Mouse (Mus musculus) midbrain, embryonic 15.5 days (tissue): ENCODE results near the gene Ssbp2. TPM values are rescaled to one million over a fixed set of nuclear protein-coding genes. Genes with fewer than 3 reads are reported as not detected.
A peak's percentile ranks its signal among the peaks of the same experiment; 100 is the strongest.

Experiments used
- ATAC-seq: fragments of 200-750 bp; cut with Nextera tagmentation; replicated peaks from 2 replicates; pipeline ENCODE4 v1.8.0; 2017; ENCODE audit warnings: moderate TSS enrichment
- H3K27ac ChIP-seq: fragments of 300-500 bp; sonication (generic); 2 replicates; pipeline ENCODE4 v1.5.1; 2015; ENCODE audit warnings: mild to moderate bottlenecking, inconsistent platforms
- H3K27me3 ChIP-seq: fragments of 300-500 bp; sonication (generic); replicated peaks from 2 replicates; pipeline ENCODE4 v1.6.1; 2015; ENCODE audit warnings: inconsistent platforms
- H3K36me3 ChIP-seq: fragments of 300-500 bp; sonication (generic); replicated peaks from 2 replicates; pipeline ENCODE4 v1.6.1; 2015; ENCODE audit warnings: inconsistent platforms
- H3K4me1 ChIP-seq: fragments of 300-500 bp; sonication (generic); 2 replicates; pipeline ENCODE4 v1.6.1; 2015; ENCODE audit warnings: inconsistent platforms
- H3K4me2 ChIP-seq: fragments of 300-500 bp; sonication (generic); 2 replicates; pipeline ENCODE4 v1.6.1; 2015; ENCODE audit warnings: inconsistent platforms, mild to moderate bottlenecking, moderate library complexity
- H3K4me3 ChIP-seq: fragments of 300-500 bp; sonication (generic); 2 replicates; pipeline ENCODE4 v1.5.1; 2015; ENCODE audit warnings: mild to moderate bottlenecking, inconsistent platforms
- H3K9ac ChIP-seq: fragments of 300-500 bp; sonication (generic); 2 replicates; pipeline ENCODE4 v1.6.1; 2015; ENCODE audit warnings: mild to moderate bottlenecking, inconsistent platforms
- H3K9me3 ChIP-seq: fragments of 300-500 bp; sonication (generic); 2 replicates; pipeline ENCODE4 v1.6.1; 2016; ENCODE audit warnings: inconsistent platforms
- WGBS: fragments of 180-500 bp; shearing (Covaris S2); methylation state at CpG from one replicate; pipeline ENCODE4 v1.1.7; 2015; ENCODE audit warnings: mixed read lengths; 5-methylcytosine and 5-hydroxymethylcytosine counted together
- polyA plus RNA-seq: library from polyadenylated mRNA; unstranded; fragments of >200 nt; fragmentation: Nextera tagmentation; extraction: Ambion mirVana; gene quantifications from 2 replicates; pipeline ENCODE4 v1.2.1, GENCODE M21; 2015

The Ssbp2 gene
- polyA plus RNA-seq: 259 and 280 TPM in 2 replicates

- Histone ChIP-seq H3K36me3 (no peaks in the 10 kb centered on the region), H3K4me2 (peak within 1 kb of the TSS; percentile 88), H3K4me3 (peak within 1 kb of the TSS; percentile 77), H3K27me3 (no peaks in the 10 kb centered on the region), H3K9me3 (no peaks in the 10 kb centered on the region), H3K4me1 (peaks cover 29% of the 10 kb centered on the region), H3K9ac (peak within 1 kb of the TSS; percentile 72), H3K27ac (peak within 1 kb of the TSS; percentile 96)
- peak; percentile 15 for ATAC-seq
- WGBS: 5% methylated on average over 29 of the region's 29 CpGs
These were observed at the start of gene Ssbp2 for GRCm38 (mm10) chr13:91459896-91460620. Ssbp2 (plus strand) TSS chr13:91460283.

- 82% methylated on average over 5 of the region's 5 CpGs for WGBS
- no peak for ATAC-seq
- H3K27me3 ChIP-seq: no peaks in the 10 kb centered on the region
- H3K9ac ChIP-seq: no peak overlapping the region
- no peak overlapping the region for H3K4me3 ChIP-seq
- H3K4me2 ChIP-seq: no peak overlapping the region
- H3K4me1 ChIP-seq: no peaks in the 10 kb centered on the region
- H3K36me3 ChIP-seq: no peaks in the 10 kb centered on the region
- no peak overlapping the region for H3K27ac ChIP-seq
- H3K9me3 ChIP-seq: no peaks in the 10 kb centered on the region
These were observed 46.2 kb upstream of the Ssbp2 start for GRCm38 (mm10) chr13:91413752-91414503.

GRCm38 (mm10) chr13:91415896-91416295, 44.2 kb upstream of the Ssbp2 start:
- H3K4me2 ChIP-seq: no peak overlapping the region
- H3K27ac ChIP-seq: no peak overlapping the region
- ATAC-seq: no peak
- H3K9me3 ChIP-seq: no peaks in the 10 kb centered on the region
- no peak overlapping the region for H3K9ac ChIP-seq
- no peaks in the 10 kb centered on the region for H3K36me3 ChIP-seq
- WGBS: 65% methylated on average over 4 of the region's 4 CpGs
- H3K4me1 ChIP-seq: peaks cover 5% of the 10 kb centered on the region
- H3K4me3 ChIP-seq: no peak overlapping the region
- no peaks in the 10 kb centered on the region for H3K27me3 ChIP-seq

- peaks cover 13% of the 10 kb centered on the region for H3K4me1 ChIP-seq
- ATAC-seq: no peak
- no peaks in the 10 kb centered on the region for H3K27me3 ChIP-seq
- no peak overlapping the region for H3K9ac ChIP-seq
- no peaks in the 10 kb centered on the region for H3K36me3 ChIP-seq
- H3K4me3 ChIP-seq: no peak overlapping the region
- no peak overlapping the region for H3K4me2 ChIP-seq
- 93% methylated on average over 2 of the region's 2 CpGs for WGBS
- no peaks in the 10 kb centered on the region for H3K9me3 ChIP-seq
- H3K27ac ChIP-seq: no peak overlapping the region
These were observed 43.4 kb upstream of the Ssbp2 start for GRCm38 (mm10) chr13:91416698-91417097.

- Histone ChIP-seq H3K4me1 (peaks cover 26% of the 10 kb centered on the region), H3K9me3 (no peaks in the 10 kb centered on the region), H3K36me3 (no peaks in the 10 kb centered on the region), H3K27ac (peak overlapping the region; percentile 35), H3K9ac (no peak overlapping the region), H3K27me3 (no peaks in the 10 kb centered on the region), H3K4me2 (peak overlapping the region; percentile 21), H3K4me3 (no peak overlapping the region)
- ATAC-seq: peak; percentile 77; the same call in 1 of the 2 replicates
- 25% methylated on average over 9 of the region's 9 CpGs for WGBS
These were observed 38.6 kb upstream of the Ssbp2 start for GRCm38 (mm10) chr13:91421387-91421949.

GRCm38 (mm10) chr13:91430867-91431266, 29.2 kb upstream of the Ssbp2 start:
- H3K4me2 ChIP-seq: no peak overlapping the region

GRCm38 (mm10) chr13:91431392-91432355, 28.4 kb upstream of the Ssbp2 start:
- H3K4me1 ChIP-seq: peaks cover 12% of the 10 kb centered on the region
- ATAC-seq: peak; percentile 69
- no peak overlapping the region for H3K4me2 ChIP-seq
- no peak overlapping the region for H3K4me3 ChIP-seq
- H3K27me3 ChIP-seq: no peaks in the 10 kb centered on the region
- WGBS: 45% methylated on average over 12 of the region's 12 CpGs
- no peaks in the 10 kb centered on the region for H3K9me3 ChIP-seq
- H3K27ac ChIP-seq: 0 out of 2 replicates have a peak overlapping the region, but pooled peaks have one; percentile 17
- H3K9ac ChIP-seq: no peak overlapping the region
- H3K36me3 ChIP-seq: no peaks in the 10 kb centered on the region

More at GRCm38 (mm10) chr13:91430867-91431266, 29.2 kb upstream of the Ssbp2 start:
- no peak overlapping the region for H3K4me3 ChIP-seq
- H3K36me3 ChIP-seq: no peaks in the 10 kb centered on the region
- no peak overlapping the region for H3K9ac ChIP-seq
- H3K27ac ChIP-seq: no peak overlapping the region
- ATAC-seq: no peak
- WGBS: 74% methylated on average over 5 of the region's 5 CpGs
- peaks cover 19% of the 10 kb centered on the region for H3K4me1 ChIP-seq
- no peaks in the 10 kb centered on the region for H3K9me3 ChIP-seq
- H3K27me3 ChIP-seq: no peaks in the 10 kb centered on the region

GRCm38 (mm10) chr13:91433021-91433420, 27.1 kb upstream of the Ssbp2 start:
- 76% methylated on average over 11 of the region's 11 CpGs for WGBS
- no peak for ATAC-seq
- no peak overlapping the region for H3K9ac ChIP-seq
- H3K27me3 ChIP-seq: no peaks in the 10 kb centered on the region
- no peak overlapping the region for H3K4me2 ChIP-seq
- H3K36me3 ChIP-seq: no peaks in the 10 kb centered on the region
- H3K9me3 ChIP-seq: no peaks in the 10 kb centered on the region
- peaks cover 11% of the 10 kb centered on the region for H3K4me1 ChIP-seq
- H3K4me3 ChIP-seq: no peak overlapping the region
- no peak overlapping the region for H3K27ac ChIP-seq

GRCm38 (mm10) chr13:91437931-91438330, 22.2 kb upstream of the Ssbp2 start:
- WGBS: 66% methylated on average over 3 of the region's 3 CpGs
- Histone ChIP-seq H3K27me3 (no peaks in the 10 kb centered on the region), H3K36me3 (no peaks in the 10 kb centered on the region), H3K4me3 (no peak overlapping the region), H3K4me1 (no peaks in the 10 kb centered on the region), H3K9me3 (no peaks in the 10 kb centered on the region), H3K4me2 (no peak overlapping the region), H3K27ac (no peak overlapping the region), H3K9ac (no peak overlapping the region)
- no peak for ATAC-seq

- Histone ChIP-seq H3K9me3 (no peaks in the 10 kb centered on the region), H3K4me3 (no peak overlapping the region), H3K4me2 (no peak overlapping the region), H3K9ac (no peak overlapping the region), H3K27me3 (no peaks in the 10 kb centered on the region), H3K27ac (no peak overlapping the region), H3K4me1 (no peaks in the 10 kb centered on the region), H3K36me3 (no peaks in the 10 kb centered on the region)
- 94% methylated on average over 5 of the region's 5 CpGs for WGBS
- no peak for ATAC-seq
These were observed 18.6 kb upstream of the Ssbp2 start for GRCm38 (mm10) chr13:91441476-91441875.

GRCm38 (mm10) chr13:91446728-91447127, 13.4 kb upstream of the Ssbp2 start:
- Histone ChIP-seq H3K27me3 (no peaks in the 10 kb centered on the region), H3K9ac (no peak overlapping the region), H3K27ac (no peak overlapping the region), H3K9me3 (no peaks in the 10 kb centered on the region), H3K4me2 (no peak overlapping the region), H3K36me3 (no peaks in the 10 kb centered on the region), H3K4me3 (no peak overlapping the region), H3K4me1 (no peaks in the 10 kb centered on the region)
- WGBS: 92% methylated on average over 2 of the region's 2 CpGs
- no peak for ATAC-seq
